Mouse (Mus musculus) layer of hippocampus, adult 8-10 months (tissue): Measurements from ENCODE around the gene Necap1. TPM values are rescaled to one million over a fixed set of nuclear protein-coding genes. Genes with fewer than 3 reads are reported as not detected.
A peak's percentile ranks its signal among the peaks of the same experiment; 100 is the strongest.

Source experiments
- DNase-seq, 2 experiments: peaks; one replicate each; pipeline ENCODE4 v3.0.0; 2022; ENCODE audit warnings: low spot score in 2 of 2
- microRNA-seq, 2 experiments: library from miRNA; unstranded; fragments of <30 nt; microRNA quantifications; one replicate each; pipeline ENCODE4 v1.2.0; 2022
- total RNA-seq, 4 experiments: library from RNA; stranded (reverse); gene quantifications; 2 replicates each; pipeline ENCODE4 v1.2.4; 2022

Necap1 gene
- total RNA-seq, 4 experiments from 2014 or later = 186 to 214 (median 206) TPM

- no peak for DNase-seq
Measured at GRCm38 (mm10) chr6:122883603-122884002, 9.3 kb downstream of the Necap1 start.

GRCm38 (mm10) chr6:122889599-122889998, 15.3 kb downstream of the Necap1 start:
- DNase-seq = no peak

- peak in 1 of 2 experiments; percentile 62 for DNase-seq
Measured at GRCm38 (mm10) chr6:122892442-122893049, 18.3 kb downstream of the Necap1 start.

GRCm38 (mm10) chr6:122919922-122920321, 45.6 kb downstream of the Necap1 start:
- no peak for DNase-seq

- no peak for DNase-seq
Measured at GRCm38 (mm10) chr6:122921451-122921850, 47.2 kb downstream of the Necap1 start, which contains the start of gene Clec4a1. Gene Clec4a1, plus strand, starts transcription at chr6:122921848.

GRCm38 (mm10) chr6:122934845-122935244, 60.6 kb downstream of the Necap1 start:
- no peak for DNase-seq

Small RNAs within 50 kb of the gene (microRNA-seq; reads per million reads assigned to microRNA genes)
- 0.25 to 1.6 reads per million in 2 experiments for gene Mir7231

Other genes starting within 250 kb of the Necap1 start
- not detected for gene Dppa3, start 248.1 kb upstream of the Necap1 start, total RNA-seq
- under 1 TPM in 1 of 4 experiments, not detected in 3; 0.18 TPM for gene Nanog, start 167.0 kb upstream of the Necap1 start, total RNA-seq
- gene Slc2a3, start 72.8 kb upstream of the Necap1 start, total RNA-seq = 100 to 1,000 TPM in 2 of 4 experiments, 10 to 100 TPM in 2; 89.0 to 124 (median 100) TPM
- gene Foxj2, start 54.6 kb upstream of the Necap1 start, total RNA-seq = 10 to 100 TPM; 26.8 to 29.2 (median 27.8) TPM
- 10 to 100 TPM in 1 of 4 experiments, 1 to 10 TPM in 1, under 1 TPM in 2; 0.66 to 11.6 (median 4.5) TPM for gene C3ar1, start 18.3 kb upstream of the Necap1 start, total RNA-seq
- under 1 TPM in 3 of 4 experiments, not detected in 1; 0.27 to 0.49 (median 0.27) TPM for gene Clec4a1, start 47.4 kb downstream of the Necap1 start, total RNA-seq
- 1 to 10 TPM in 1 of 4 experiments, under 1 TPM in 3; 0.73 to 1.1 (median 0.95) TPM for gene Clec4a3, start 78.0 kb downstream of the Necap1 start, total RNA-seq
- not detected for gene Clec4a4, start 115.9 kb downstream of the Necap1 start, total RNA-seq
- not detected for gene Clec4b1, start 175.5 kb downstream of the Necap1 start, total RNA-seq
- gene Clec4a2, start 232.0 kb downstream of the Necap1 start, total RNA-seq = 1 to 10 TPM; 2.9 to 3.8 (median 3.2) TPM